Mouse (Mus musculus): ENCODE data around the gene Tceanc2. TPM values are rescaled to one million over a fixed set of nuclear protein-coding genes. Genes with fewer than 3 reads are reported as not detected.

Gene Tceanc2
- total RNA-seq, 4 experiments from 2014 or later, result 14.5 to 18.5 (median 15.6) TPM

GRCm38 (mm10) chr4:107178182-107178829, 610 bp downstream of the Tceanc2 start, which contains the start of gene Tmem59:
Gene Tmem59, plus strand, starts transcription at chr4:107178399.
- peak; percentile 89 to 95 for DNase-seq (ENCODE audit: low spot score in 2 of 2)

GRCm38 (mm10) chr4:107177506-107177905, 1.4 kb downstream of the Tceanc2 start:
- no peak for DNase-seq (ENCODE audit: low spot score in 2 of 2)

- DNase-seq (ENCODE audit: low spot score in 2 of 2), result no peak
Measured at GRCm38 (mm10) chr4:107167798-107168197, 11.1 kb downstream of the Tceanc2 start.

GRCm38 (mm10) chr4:107166700-107167099, 12.2 kb downstream of the Tceanc2 start:
- no peak for DNase-seq (ENCODE audit: low spot score in 2 of 2)

GRCm38 (mm10) chr4:107163756-107164587, 14.9 kb downstream of the Tceanc2 start:
- DNase-seq (ENCODE audit: low spot score in 2 of 2), result peak in 1 of 2 experiments; percentile 43

- DNase-seq (ENCODE audit: low spot score in 2 of 2), result peak in 1 of 2 experiments; percentile 75
Measured at GRCm38 (mm10) chr4:107163341-107163740, 15.6 kb downstream of the Tceanc2 start.

GRCm38 (mm10) chr4:107160181-107160580, 18.7 kb downstream of the Tceanc2 start:
- DNase-seq (ENCODE audit: low spot score in 2 of 2), result no peak

GRCm38 (mm10) chr4:107159166-107159773, 19.6 kb downstream of the Tceanc2 start:
- no peak for DNase-seq (ENCODE audit: low spot score in 2 of 2)

GRCm38 (mm10) chr4:107156983-107157401, 21.9 kb downstream of the Tceanc2 start:
- DNase-seq (ENCODE audit: low spot score in 2 of 2), result no peak

GRCm38 (mm10) chr4:107152571-107152970, 26.3 kb downstream of the Tceanc2 start:
- DNase-seq (ENCODE audit: low spot score in 2 of 2), result no peak

GRCm38 (mm10) chr4:107150991-107151390, 27.9 kb downstream of the Tceanc2 start:
- peak in 1 of 2 experiments; percentile 55 for DNase-seq (ENCODE audit: low spot score in 2 of 2)

GRCm38 (mm10) chr4:107143511-107143910, 35.4 kb downstream of the Tceanc2 start:
- DNase-seq (ENCODE audit: low spot score in 2 of 2), result no peak

- DNase-seq (ENCODE audit: low spot score in 2 of 2), result no peak
Measured at GRCm38 (mm10) chr4:107139836-107140631, 38.9 kb downstream of the Tceanc2 start.

GRCm38 (mm10) chr4:107138948-107139835, 39.7 kb downstream of the Tceanc2 start:
- no peak for DNase-seq (ENCODE audit: low spot score in 2 of 2)

GRCm38 (mm10) chr4:107136531-107136930, 42.4 kb downstream of the Tceanc2 start:
- no peak for DNase-seq (ENCODE audit: low spot score in 2 of 2)

GRCm38 (mm10) chr4:107135663-107136062, 43.3 kb downstream of the Tceanc2 start:
- no peak for DNase-seq (ENCODE audit: low spot score in 2 of 2)

GRCm38 (mm10) chr4:107134891-107135290, 44.0 kb downstream of the Tceanc2 start:
- DNase-seq (ENCODE audit: low spot score in 2 of 2), result no peak

- peak in 1 of 2 experiments; percentile 30 for DNase-seq (ENCODE audit: low spot score in 2 of 2)
Measured at GRCm38 (mm10) chr4:107130534-107130933, 48.4 kb downstream of the Tceanc2 start.

- DNase-seq (ENCODE audit: low spot score in 2 of 2), result no peak
Measured at GRCm38 (mm10) chr4:107129373-107129772, 49.5 kb downstream of the Tceanc2 start.
